Mouse (Mus musculus): Measurements from ENCODE around the gene Gpc6.

Gpc6 gene

GRCm38 (mm10) chr14:117068179-117068578 lies 143.1 kb downstream of the Gpc6 start:
- no peak for DNase-seq

GRCm38 (mm10) chr14:117070470-117071085 lies 145.5 kb downstream of the Gpc6 start:
- DNase-seq = no peak

GRCm38 (mm10) chr14:117093586-117093985 lies 168.5 kb downstream of the Gpc6 start:
- no peak for DNase-seq

GRCm38 (mm10) chr14:117106900-117107299 lies 181.8 kb downstream of the Gpc6 start:
- no peak for DNase-seq

GRCm38 (mm10) chr14:117113153-117113552 lies 188.0 kb downstream of the Gpc6 start:
- no peak for DNase-seq

GRCm38 (mm10) chr14:117122036-117122435 lies 196.9 kb downstream of the Gpc6 start:
- no peak for DNase-seq

GRCm38 (mm10) chr14:117130334-117130733 lies 205.2 kb downstream of the Gpc6 start:
- DNase-seq = no peak

GRCm38 (mm10) chr14:117131324-117131723 lies 206.2 kb downstream of the Gpc6 start:
- DNase-seq = no peak

GRCm38 (mm10) chr14:117141077-117141848 lies 216.1 kb downstream of the Gpc6 start:
- DNase-seq = no peak

GRCm38 (mm10) chr14:117146089-117146488 lies 221.0 kb downstream of the Gpc6 start:
- DNase-seq = no peak

- no peak for DNase-seq
Observed at GRCm38 (mm10) chr14:117146665-117147064, 221.6 kb downstream of the Gpc6 start.

- no peak for DNase-seq
Observed at GRCm38 (mm10) chr14:117151621-117152020, 226.5 kb downstream of the Gpc6 start.

GRCm38 (mm10) chr14:117155884-117156465 lies 230.9 kb downstream of the Gpc6 start:
- DNase-seq = no peak

GRCm38 (mm10) chr14:117157426-117157825 lies 232.3 kb downstream of the Gpc6 start:
- DNase-seq = no peak

- no peak for DNase-seq
Observed at GRCm38 (mm10) chr14:117166350-117166749, 241.2 kb downstream of the Gpc6 start.

GRCm38 (mm10) chr14:117193364-117193763 lies 268.2 kb downstream of the Gpc6 start:
- no peak for DNase-seq

- no peak for DNase-seq
Observed at GRCm38 (mm10) chr14:117202012-117202411, 276.9 kb downstream of the Gpc6 start.

- no peak for DNase-seq
Observed at GRCm38 (mm10) chr14:117203960-117204359, 278.8 kb downstream of the Gpc6 start.

- DNase-seq = no peak
Observed at GRCm38 (mm10) chr14:117214373-117214772, 289.3 kb downstream of the Gpc6 start.

GRCm38 (mm10) chr14:117226920-117227319 lies 301.8 kb downstream of the Gpc6 start:
- DNase-seq = no peak

- DNase-seq = no peak
Observed at GRCm38 (mm10) chr14:117230476-117230875, 305.4 kb downstream of the Gpc6 start.

- no peak for DNase-seq
Observed at GRCm38 (mm10) chr14:117238226-117238625, 313.1 kb downstream of the Gpc6 start.

- no peak for DNase-seq
Observed at GRCm38 (mm10) chr14:117239694-117240427, 314.7 kb downstream of the Gpc6 start.
